Mouse (Mus musculus) liver, postnatal 0 days (tissue): ENCODE data around the gene Ptger3.
A peak's percentile ranks its signal among the peaks of the same experiment; 100 is the strongest.

Experiments used
- CTCF ChIP-seq: sonication (generic); IDR thresholded peaks from 2 replicates; pipeline ENCODE4 v1.5.1; 2016; ENCODE audit warnings: antibody characterized with exemption, low read depth
- EP300 ChIP-seq: IDR thresholded peaks from 2 replicates; pipeline ENCODE4 v1.6.1; 2016; ENCODE audit warnings: antibody characterized with exemption, low read depth, mild to moderate bottlenecking

DNA sequence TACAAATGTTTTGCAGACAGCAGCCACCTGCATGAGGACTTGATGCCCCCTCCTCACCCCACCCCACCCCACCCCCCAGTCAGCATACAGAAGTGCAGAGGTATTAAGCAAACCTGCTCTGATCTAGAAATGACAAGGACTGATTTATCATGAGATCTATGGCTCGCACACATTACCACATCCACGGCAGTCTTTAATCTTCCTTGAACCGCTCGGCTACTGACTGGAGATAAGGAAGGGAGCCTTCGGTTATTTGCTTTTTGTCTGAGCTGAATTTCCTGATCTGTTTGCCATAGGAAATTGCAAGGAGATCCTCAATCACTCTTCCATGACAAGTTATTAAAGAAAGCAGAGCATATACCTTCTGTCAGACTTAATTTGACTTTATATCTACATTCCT, 64.0 kb downstream of the Ptger3 start:
- TF ChIP-seq CTCF (no peak), EP300 (peak; percentile 62)
